Mouse (Mus musculus): ENCODE results near the gene Lin7b. TPM values are rescaled to one million over a fixed set of nuclear protein-coding genes. Genes with fewer than 3 reads are reported as not detected.

The Lin7b gene
- polyA plus RNA-seq, 1 experiment = 3.0 TPM

DNA sequence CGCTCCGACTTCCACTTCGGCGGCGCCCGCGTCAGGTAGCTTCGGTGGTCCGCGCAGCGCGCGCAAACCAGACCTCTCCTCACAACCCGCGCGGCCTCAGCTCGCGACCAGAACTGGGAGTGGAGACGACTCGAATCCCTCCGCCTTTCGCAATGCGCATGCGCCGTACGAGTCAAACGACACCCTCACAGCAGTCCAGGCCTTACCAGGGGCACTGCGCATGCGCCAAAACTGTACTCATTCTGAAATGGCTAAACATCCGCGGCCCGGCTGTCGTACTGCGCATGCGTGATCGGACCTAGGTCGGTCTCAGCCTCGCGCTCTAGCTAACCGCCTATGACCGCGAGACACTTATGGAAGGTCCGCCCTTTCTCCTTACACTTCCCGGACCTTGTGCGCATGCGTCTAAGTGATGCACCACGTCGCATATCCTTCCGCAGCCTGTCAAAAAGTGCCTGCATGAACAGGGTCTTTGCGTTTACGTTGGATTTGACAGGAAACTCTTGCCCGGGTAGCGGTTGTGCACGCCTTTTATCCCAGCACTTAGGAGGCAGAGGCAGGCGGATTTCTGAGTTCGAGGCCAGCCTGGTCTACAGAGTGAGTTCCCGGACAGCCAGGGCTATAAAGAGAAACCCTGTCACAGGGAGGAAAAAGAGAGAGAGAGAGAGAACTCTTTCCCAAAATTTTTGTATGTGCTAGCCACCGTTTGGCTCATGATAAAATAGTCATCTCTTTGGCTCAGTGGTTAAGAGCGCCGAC, 25.4 kb upstream of the Lin7b start, which contains the start of gene Snrnp70:
TSS of gene Snrnp70 (minus strand) at position 165 of the 759 bp plus-strand sequence.
- Histone ChIP-seq H3K27ac (ENCODE audit: insufficient read depth, low read depth, low read length) (peak within 1 kb of the TSS; percentile 85), H3K4me3 (ENCODE audit: insufficient read depth, low read length) (peak within 1 kb of the TSS; percentile 76), H3K4me1 (ENCODE audit: control insufficient read depth, insufficient read depth, low read length) (peaks cover 16% of the 10 kb centered on the region)
- TF ChIP-seq POLR2A (IDR thresholded peaks at IDR 0.05; ENCODE audit: borderline replicate concordance, low read depth, low read length) (no peak), CTCF (IDR thresholded peaks at IDR 0.05; ENCODE audit: low read depth, low read length) (no peak; the same call in 1 of the 2 replicates)

DNA sequence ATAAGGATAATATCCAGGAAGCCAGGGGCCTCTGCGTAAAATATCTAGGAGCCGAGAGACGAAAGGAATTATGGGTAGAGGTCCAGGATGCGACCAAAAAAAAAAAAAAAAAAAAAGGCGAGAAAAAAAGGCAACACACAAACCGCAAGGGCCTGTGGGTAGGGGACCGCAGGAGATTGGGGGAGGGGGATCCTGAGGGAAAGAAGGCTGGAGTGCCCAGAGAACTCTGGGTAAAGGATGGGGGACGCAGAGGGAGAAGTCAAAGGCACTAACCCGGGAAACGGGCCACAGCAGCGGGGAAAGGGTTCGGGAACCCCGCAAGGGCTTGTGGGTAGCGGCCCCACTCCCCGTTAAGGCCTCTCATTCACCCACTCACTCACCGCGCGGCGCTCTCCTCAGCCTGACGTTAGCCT, 24.8 kb upstream of the Lin7b start:
- TF ChIP-seq POLR2A (IDR thresholded peaks at IDR 0.05; ENCODE audit: borderline replicate concordance, low read depth, low read length) = no peak
- TF ChIP-seq CTCF (IDR thresholded peaks at IDR 0.05; ENCODE audit: low read depth, low read length) = no peak
- Histone ChIP-seq H3K4me3 (ENCODE audit: insufficient read depth, low read length) (peak overlapping the region; percentile 70), H3K27ac (ENCODE audit: insufficient read depth, low read depth, low read length) (peak overlapping the region; percentile 85), H3K4me1 (ENCODE audit: control insufficient read depth, insufficient read depth, low read length) (peaks cover 16% of the 10 kb centered on the region)

DNA sequence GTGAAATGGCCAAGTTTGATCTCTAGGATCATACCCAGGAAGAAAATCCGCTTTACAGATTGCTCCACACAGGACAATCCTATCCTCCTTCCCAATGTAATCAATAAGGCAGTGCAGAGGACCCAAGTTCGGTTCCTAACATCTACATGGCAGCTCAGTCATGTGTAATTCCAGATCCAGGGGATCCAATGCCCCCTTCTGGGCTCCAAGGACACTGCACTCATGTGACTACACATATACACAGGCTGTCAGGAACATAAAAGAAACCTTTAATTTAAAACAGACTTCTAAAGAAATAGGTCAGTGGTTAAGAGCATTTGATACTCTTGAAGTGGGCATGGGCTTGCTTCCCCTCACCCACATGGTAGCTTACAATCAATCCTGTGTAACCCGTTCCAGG, 15.7 kb upstream of the Lin7b start:
- Histone ChIP-seq H3K27ac (ENCODE audit: insufficient read depth, low read depth, low read length) (no peak overlapping the region), H3K4me1 (ENCODE audit: control insufficient read depth, insufficient read depth, low read length) (peaks cover 18% of the 10 kb centered on the region), H3K4me3 (ENCODE audit: insufficient read depth, low read length) (no peak overlapping the region)
- TF ChIP-seq CTCF (IDR thresholded peaks at IDR 0.05; ENCODE audit: low read depth, low read length) (no peak), POLR2A (IDR thresholded peaks at IDR 0.05; ENCODE audit: borderline replicate concordance, low read depth, low read length) (no peak)

DNA sequence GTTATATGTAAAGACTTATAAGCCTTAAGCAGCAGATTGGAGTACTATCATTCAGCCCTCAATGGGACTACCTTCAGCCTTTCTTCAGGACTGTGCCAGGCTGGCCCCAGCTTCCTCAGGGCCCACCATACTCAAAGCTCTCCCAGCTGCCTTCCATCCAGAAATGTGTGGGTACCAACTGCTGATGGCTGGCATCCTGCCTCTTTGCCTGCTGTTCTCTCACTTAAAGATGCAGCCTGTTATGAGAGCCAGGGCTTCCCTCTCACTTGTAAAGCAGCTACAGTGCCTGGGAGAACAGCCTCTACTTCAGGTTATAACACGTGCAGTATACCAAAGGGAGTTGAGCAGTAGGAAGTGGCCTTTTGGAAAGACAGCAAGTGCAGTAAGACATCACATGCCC, 5.7 kb upstream of the Lin7b start:
- H3K4me3 ChIP-seq (ENCODE audit: insufficient read depth, low read length) = no peak overlapping the region
- TF ChIP-seq CTCF (IDR thresholded peaks at IDR 0.05; ENCODE audit: low read depth, low read length) (no peak), POLR2A (IDR thresholded peaks at IDR 0.05; ENCODE audit: borderline replicate concordance, low read depth, low read length) (no peak)

DNA sequence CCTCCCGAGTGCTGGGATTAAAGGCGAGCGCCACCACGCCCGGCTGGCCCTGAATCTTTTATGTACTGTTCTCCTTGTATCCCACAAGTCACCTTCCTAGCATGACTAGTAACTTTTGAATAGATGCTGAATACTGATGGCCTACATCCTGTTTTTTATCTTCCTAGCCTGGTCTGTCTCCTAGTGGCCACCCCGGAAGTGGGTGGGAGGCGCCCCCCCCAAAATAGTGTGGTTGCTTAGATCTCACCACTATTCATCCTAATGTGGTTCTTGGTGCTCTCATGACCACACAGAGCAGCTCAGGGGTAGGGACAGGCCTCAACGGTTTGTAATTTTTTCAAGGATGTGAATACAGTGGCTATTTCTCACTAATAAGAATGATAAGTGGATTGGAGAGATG, 4.2 kb upstream of the Lin7b start:
- H3K4me1 ChIP-seq (ENCODE audit: control insufficient read depth, insufficient read depth, low read length) = 0 out of 2 replicates have a peak, but pooled peaks cover 3% of the 10 kb centered on the region
- H3K27ac ChIP-seq (ENCODE audit: insufficient read depth, low read depth, low read length) = no peak overlapping the region
- H3K4me3 ChIP-seq (ENCODE audit: insufficient read depth, low read length) = no peak overlapping the region
- no peak for TF ChIP-seq POLR2A (IDR thresholded peaks at IDR 0.05; ENCODE audit: borderline replicate concordance, low read depth, low read length)
- no peak for TF ChIP-seq CTCF (IDR thresholded peaks at IDR 0.05; ENCODE audit: low read depth, low read length)

More for the DNA sequence above, 5.7 kb upstream of the Lin7b start:
- Histone ChIP-seq H3K4me1 (ENCODE audit: control insufficient read depth, insufficient read depth, low read length) (no peaks in the 10 kb centered on the region), H3K27ac (ENCODE audit: insufficient read depth, low read depth, low read length) (no peak overlapping the region)

DNA sequence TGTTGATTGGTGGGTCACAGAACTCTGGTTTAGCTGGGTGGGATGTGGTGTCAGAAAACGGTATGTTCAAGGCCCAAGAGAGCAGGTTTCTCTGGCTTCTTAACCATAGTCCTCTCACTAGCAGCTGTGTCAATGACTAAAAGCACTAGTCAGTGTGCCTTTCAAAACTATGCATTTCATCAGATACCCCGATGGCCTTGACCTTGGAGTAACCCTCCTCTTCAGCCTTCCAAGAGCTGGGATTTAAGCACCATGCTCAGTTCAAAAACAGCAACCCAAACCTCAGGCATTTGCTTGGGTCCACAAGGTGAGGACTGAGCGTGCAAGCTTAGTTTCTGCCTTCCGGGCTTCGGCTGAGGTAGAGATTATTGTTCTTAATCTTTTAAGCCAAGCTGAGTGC, 2.0 kb upstream of the Lin7b start:
- 0 out of 2 replicates have a peak, but pooled peaks cover 3% of the 10 kb centered on the region for H3K4me1 ChIP-seq (ENCODE audit: control insufficient read depth, insufficient read depth, low read length)
- TF ChIP-seq POLR2A (IDR thresholded peaks at IDR 0.05; ENCODE audit: borderline replicate concordance, low read depth, low read length) (no peak), CTCF (IDR thresholded peaks at IDR 0.05; ENCODE audit: low read depth, low read length) (no peak)
- no peak overlapping the region for H3K27ac ChIP-seq (ENCODE audit: insufficient read depth, low read depth, low read length)
- H3K4me3 ChIP-seq (ENCODE audit: insufficient read depth, low read length) = no peak overlapping the region

DNA sequence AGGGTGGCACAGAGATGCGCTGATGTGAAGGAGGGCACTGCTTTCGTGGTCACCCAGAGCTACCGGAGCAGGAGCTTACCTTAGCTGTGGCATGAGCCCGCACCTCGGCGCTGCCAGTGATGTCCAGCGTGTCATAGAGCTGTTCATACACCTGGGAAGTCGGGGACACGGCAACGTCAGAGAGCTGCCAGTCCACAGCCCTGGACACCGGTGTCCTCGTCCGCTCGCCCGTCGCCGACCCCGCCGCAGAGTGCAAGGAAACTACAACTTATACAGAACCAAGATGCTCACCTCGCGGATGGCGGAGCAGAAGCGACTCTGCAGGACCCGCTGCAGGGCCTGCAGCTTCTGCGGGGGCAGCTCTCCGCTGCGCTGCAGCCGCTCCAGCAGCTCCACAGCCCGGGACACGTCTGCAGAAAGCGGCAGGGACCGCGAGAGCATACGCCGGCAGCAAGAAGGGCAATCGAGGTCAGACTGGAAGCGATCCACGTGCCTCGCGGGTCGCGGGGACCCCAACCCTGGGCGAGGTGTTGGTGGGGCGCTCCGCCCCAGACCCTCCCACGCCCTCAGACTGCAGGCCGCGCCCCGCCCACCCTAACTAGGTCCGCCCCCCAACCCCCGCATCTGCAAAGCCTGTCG, 428 bp downstream of the Lin7b start:
- Histone ChIP-seq H3K4me3 (ENCODE audit: insufficient read depth, low read length) (peak overlapping the region; percentile 59), H3K4me1 (ENCODE audit: control insufficient read depth, insufficient read depth, low read length) (0 out of 2 replicates have a peak, but pooled peaks cover 3% of the 10 kb centered on the region), H3K27ac (ENCODE audit: insufficient read depth, low read depth, low read length) (no peak overlapping the region)
- TF ChIP-seq CTCF (IDR thresholded peaks at IDR 0.05; ENCODE audit: low read depth, low read length) = no peak
- no peak for TF ChIP-seq POLR2A (IDR thresholded peaks at IDR 0.05; ENCODE audit: borderline replicate concordance, low read depth, low read length)

DNA sequence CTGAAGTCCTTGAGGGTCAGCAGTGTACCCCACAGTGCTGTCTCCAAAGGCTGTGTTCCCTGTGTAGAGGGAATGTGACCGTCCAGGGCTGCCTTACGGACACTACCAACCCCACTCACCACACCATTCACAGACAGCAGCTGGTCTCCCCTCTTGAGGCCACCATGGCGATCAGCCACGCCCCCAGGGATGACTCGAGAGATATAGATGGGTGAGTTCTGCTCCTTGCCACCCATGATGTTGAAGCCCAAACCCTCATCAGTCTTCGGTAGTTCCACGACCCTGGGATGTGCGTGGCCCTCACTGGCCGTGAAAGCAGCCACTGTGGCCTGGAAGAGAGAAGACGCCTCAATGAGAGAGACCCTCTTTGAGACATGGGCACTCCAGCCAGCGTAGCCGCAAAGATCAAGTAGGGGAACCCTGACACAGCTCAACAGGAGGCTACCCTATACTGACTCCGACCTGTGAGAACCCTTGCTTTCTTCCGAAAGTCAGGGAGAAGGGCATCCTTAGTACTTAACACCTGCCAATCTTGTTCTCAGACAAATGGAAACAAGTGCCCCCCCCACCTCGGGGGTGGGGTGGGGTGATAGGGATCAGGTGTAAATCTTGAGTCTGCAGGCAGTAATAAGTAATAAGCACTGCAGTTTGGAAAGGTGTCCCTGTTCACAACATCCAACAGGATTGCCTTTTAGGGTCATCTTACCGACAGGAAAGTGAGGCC, 1.2 kb downstream of the Lin7b start:
- H3K4me3 ChIP-seq (ENCODE audit: insufficient read depth, low read length) = no peak overlapping the region

DNA sequence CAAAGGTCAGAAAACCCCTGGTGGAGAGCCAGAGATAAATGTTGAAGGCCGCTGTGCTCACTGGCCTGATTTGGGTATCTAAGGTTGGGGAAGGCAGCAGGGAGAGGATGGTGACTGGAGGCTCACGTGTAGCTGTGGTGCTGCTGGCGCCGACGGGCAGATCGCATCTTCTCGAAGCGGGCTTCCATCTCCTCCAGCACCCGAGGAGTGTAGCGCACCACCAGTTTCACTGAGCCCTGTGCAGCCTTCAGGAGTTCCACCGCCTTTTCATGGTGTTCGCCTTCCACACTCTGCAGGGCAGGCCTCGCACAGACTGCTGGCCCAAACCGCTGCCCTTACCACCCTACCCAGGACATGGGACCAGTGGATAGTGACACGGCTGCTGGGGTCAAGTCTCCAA, 2.2 kb downstream of the Lin7b start:
- TF ChIP-seq CTCF (IDR thresholded peaks at IDR 0.05; ENCODE audit: low read depth, low read length) = no peak
- TF ChIP-seq POLR2A (IDR thresholded peaks at IDR 0.05; ENCODE audit: borderline replicate concordance, low read depth, low read length) = no peak
- H3K4me1 ChIP-seq (ENCODE audit: control insufficient read depth, insufficient read depth, low read length) = 0 out of 2 replicates have a peak, but pooled peaks cover 3% of the 10 kb centered on the region
- H3K4me3 ChIP-seq (ENCODE audit: insufficient read depth, low read length) = no peak overlapping the region
- no peak overlapping the region for H3K27ac ChIP-seq (ENCODE audit: insufficient read depth, low read depth, low read length)

More for the DNA sequence above, 1.2 kb downstream of the Lin7b start:
- 0 out of 2 replicates have a peak, but pooled peaks cover 3% of the 10 kb centered on the region for H3K4me1 ChIP-seq (ENCODE audit: control insufficient read depth, insufficient read depth, low read length)
- TF ChIP-seq CTCF (IDR thresholded peaks at IDR 0.05; ENCODE audit: low read depth, low read length) (no peak), POLR2A (IDR thresholded peaks at IDR 0.05; ENCODE audit: borderline replicate concordance, low read depth, low read length) (no peak)
- no peak overlapping the region for H3K27ac ChIP-seq (ENCODE audit: insufficient read depth, low read depth, low read length)
